Mouse (Mus musculus): ENCODE data around the gene Coq7. TPM values are rescaled to one million over a fixed set of nuclear protein-coding genes. Genes with fewer than 3 reads are reported as not detected.

Coq7 gene
- polyA plus RNA-seq (2015; fragmentation: Nextera tagmentation; extraction: Ambion mirVana), result 53.1 and 53.4 TPM in 2 replicates

DNA sequence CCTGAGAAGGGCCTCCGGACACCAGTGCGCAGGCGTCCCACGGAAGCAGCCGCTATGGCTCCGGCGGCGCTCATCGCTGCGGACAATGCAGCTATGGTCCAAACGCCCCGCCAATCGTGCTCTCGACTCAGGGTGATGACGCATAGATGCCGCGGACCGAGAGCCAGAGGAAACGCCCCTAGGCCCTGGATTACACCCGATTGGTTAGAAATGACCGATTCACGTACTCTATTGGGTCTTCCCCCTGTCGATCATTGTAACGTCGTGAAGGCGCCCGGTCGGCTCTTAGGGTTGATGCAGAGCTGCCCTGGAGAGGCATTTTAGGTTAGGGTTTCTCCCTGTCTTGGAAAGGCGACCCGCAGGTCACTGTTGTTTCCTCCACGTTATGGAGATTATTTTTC is at the start of gene Coq7:
TSS of gene Coq7 (minus strand) at position 179 of the 401 bp plus-strand sequence.
- Histone ChIP-seq H3K36me3 (replicated peaks; ENCODE audit: insufficient read depth, low read length) (no peaks in the 10 kb centered on the region), H3K9ac (replicated peaks) (peak within 1 kb of the TSS; percentile 79), H3K27ac (ENCODE audit: low read depth) (peak within 1 kb of the TSS; percentile 98), H3K9me3 (ENCODE audit: low read length) (no peaks in the 10 kb centered on the region), H3K27me3 (ENCODE audit: insufficient read depth, low read length) (no peaks in the 10 kb centered on the region), H3K4me3 (ENCODE audit: low read depth, low read length) (peak within 1 kb of the TSS; percentile 85), H3K4me2 (ENCODE audit: low read depth, low read length) (peak within 1 kb of the TSS; percentile 81), H3K4me1 (ENCODE audit: insufficient read depth) (peaks cover 4% of the 10 kb centered on the region; the same call in 1 of the 2 replicates)
- WGBS (ENCODE audit: insufficient replicate concordance), result under 1% methylated on average over 31 of the region's 31 CpGs
- TF ChIP-seq EP300 (IDR thresholded peaks at IDR 0.05; ENCODE audit: low read depth), result peak; percentile 79
- TF ChIP-seq CTCF (IDR thresholded peaks at IDR 0.05; ENCODE audit: low read depth), result no peak
- peak; percentile 96 for DNase-seq
- ATAC-seq, result peak; percentile 99

- H3K9ac ChIP-seq (replicated peaks), result no peak overlapping the region
- no peak for DNase-seq
- H3K27ac ChIP-seq (ENCODE audit: low read depth), result no peak overlapping the region
- TF ChIP-seq CTCF (IDR thresholded peaks at IDR 0.05; ENCODE audit: low read depth) (no peak), EP300 (IDR thresholded peaks at IDR 0.05; ENCODE audit: low read depth) (no peak)
- no peak for ATAC-seq
- H3K27me3 ChIP-seq (ENCODE audit: insufficient read depth, low read length), result no peaks in the 10 kb centered on the region
- peaks cover 6% of the 10 kb centered on the region; the same call in 1 of the 2 replicates for H3K4me1 ChIP-seq (ENCODE audit: insufficient read depth)
- 58% methylated on average over 2 of the region's 2 CpGs for WGBS (ENCODE audit: insufficient replicate concordance)
- no peaks in the 10 kb centered on the region for H3K9me3 ChIP-seq (ENCODE audit: low read length)
- no peak overlapping the region for H3K4me2 ChIP-seq (ENCODE audit: low read depth, low read length)
- no peak overlapping the region for H3K4me3 ChIP-seq (ENCODE audit: low read depth, low read length)
- H3K36me3 ChIP-seq (replicated peaks; ENCODE audit: insufficient read depth, low read length), result no peaks in the 10 kb centered on the region
Measured at GRCm38 (mm10) chr7:118579938-118580337, 46.8 kb upstream of the Coq7 start.

DNA sequence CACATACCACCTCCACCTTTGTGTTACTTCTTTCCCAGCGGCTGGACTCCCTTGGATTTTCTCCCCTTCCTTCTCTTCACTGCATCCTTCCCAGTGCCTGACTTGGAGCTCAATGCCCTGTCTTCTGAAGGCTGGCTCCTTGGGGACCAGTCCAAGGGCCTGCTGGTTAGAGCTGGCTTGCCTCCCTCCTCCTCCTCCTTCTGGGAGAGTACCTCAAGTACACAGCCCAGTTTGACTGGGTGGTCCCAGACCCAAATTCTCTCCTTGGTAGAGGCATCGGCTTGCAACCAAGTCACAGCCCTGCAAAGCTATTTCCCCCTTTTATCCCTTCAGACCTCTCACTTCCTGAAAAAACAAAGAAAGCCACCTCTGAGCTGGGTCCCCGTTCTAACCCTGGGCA is 45.1 kb upstream of the Coq7 start:
- no peak overlapping the region for H3K4me2 ChIP-seq (ENCODE audit: low read depth, low read length)
- H3K4me1 ChIP-seq (ENCODE audit: insufficient read depth), result no peaks in the 10 kb centered on the region
- TF ChIP-seq EP300 (IDR thresholded peaks at IDR 0.05; ENCODE audit: low read depth), result no peak
- no peak for TF ChIP-seq CTCF (IDR thresholded peaks at IDR 0.05; ENCODE audit: low read depth)
- no peak overlapping the region for H3K4me3 ChIP-seq (ENCODE audit: low read depth, low read length)
- H3K27me3 ChIP-seq (ENCODE audit: insufficient read depth, low read length), result no peaks in the 10 kb centered on the region
- H3K36me3 ChIP-seq (replicated peaks; ENCODE audit: insufficient read depth, low read length), result no peaks in the 10 kb centered on the region
- no peak overlapping the region for H3K9ac ChIP-seq (replicated peaks)
- H3K9me3 ChIP-seq (ENCODE audit: low read length), result no peaks in the 10 kb centered on the region
- 45% methylated on average over 3 of the region's 3 CpGs for WGBS (ENCODE audit: insufficient replicate concordance)
- DNase-seq (no peak), ATAC-seq (no peak)
- no peak overlapping the region for H3K27ac ChIP-seq (ENCODE audit: low read depth)

DNA sequence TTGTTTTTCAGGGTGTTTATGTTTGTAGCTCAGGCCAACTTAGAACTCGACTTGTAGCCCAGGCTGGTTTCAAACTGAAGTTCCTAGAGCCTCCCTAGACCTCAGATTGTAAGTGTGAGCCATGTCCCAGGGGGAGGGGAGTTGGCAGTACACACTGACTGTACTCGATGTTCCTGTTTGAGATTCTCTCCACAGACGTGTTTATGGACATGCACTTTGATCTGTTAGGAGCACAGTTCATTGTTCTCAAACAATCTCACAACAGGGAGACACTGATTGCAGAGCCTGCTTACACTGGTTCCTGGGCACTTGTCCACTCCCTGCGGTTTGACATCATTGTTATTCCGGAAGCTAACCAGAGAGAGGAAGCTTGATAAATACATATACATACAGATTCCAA is 38.9 kb upstream of the Coq7 start:
- no peaks in the 10 kb centered on the region for H3K27me3 ChIP-seq (ENCODE audit: insufficient read depth, low read length)
- no peak overlapping the region for H3K9ac ChIP-seq (replicated peaks)
- H3K9me3 ChIP-seq (ENCODE audit: low read length), result no peaks in the 10 kb centered on the region; the same call in 1 of the 2 replicates
- peak; percentile 92 for ATAC-seq
- 41% methylated on average over 5 of the region's 5 CpGs for WGBS (ENCODE audit: insufficient replicate concordance)
- DNase-seq, result peak; percentile 47
- H3K4me3 ChIP-seq (ENCODE audit: low read depth, low read length), result no peak overlapping the region
- no peak overlapping the region for H3K27ac ChIP-seq (ENCODE audit: low read depth)
- H3K4me1 ChIP-seq (ENCODE audit: insufficient read depth), result no peaks in the 10 kb centered on the region
- no peaks in the 10 kb centered on the region for H3K36me3 ChIP-seq (replicated peaks; ENCODE audit: insufficient read depth, low read length)
- TF ChIP-seq EP300 (IDR thresholded peaks at IDR 0.05; ENCODE audit: low read depth) (peak; percentile 61; the same call in 1 of the 2 replicates), CTCF (IDR thresholded peaks at IDR 0.05; ENCODE audit: low read depth) (no peak)
- H3K4me2 ChIP-seq (ENCODE audit: low read depth, low read length), result no peak overlapping the region

DNA sequence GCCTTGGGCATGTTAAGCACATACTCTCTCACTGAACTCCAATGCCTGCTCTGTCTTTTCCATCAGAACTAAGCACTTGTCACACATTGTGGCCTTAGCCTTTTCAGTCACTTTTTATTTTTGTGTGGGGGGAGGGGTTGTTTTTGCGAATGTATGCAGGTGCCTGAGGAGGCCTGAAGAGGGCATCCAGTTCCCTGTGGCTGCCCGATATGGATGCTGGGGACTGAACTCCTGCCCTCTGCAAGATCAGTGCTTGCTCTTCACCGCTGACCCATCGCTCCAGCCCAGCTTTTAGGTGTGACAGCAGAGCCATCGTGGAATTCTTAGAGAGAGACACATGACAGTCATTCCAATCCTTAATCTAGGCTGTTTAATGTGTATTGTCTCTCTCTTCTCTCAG is 38.2 kb upstream of the Coq7 start:
- H3K4me3 ChIP-seq (ENCODE audit: low read depth, low read length), result no peak overlapping the region
- 50% methylated on average over 5 of the region's 5 CpGs for WGBS (ENCODE audit: insufficient replicate concordance)
- H3K36me3 ChIP-seq (replicated peaks; ENCODE audit: insufficient read depth, low read length), result no peaks in the 10 kb centered on the region
- no peak overlapping the region for H3K27ac ChIP-seq (ENCODE audit: low read depth)
- DNase-seq (no peak), ATAC-seq (peak; percentile 73)
- H3K27me3 ChIP-seq (ENCODE audit: insufficient read depth, low read length), result no peaks in the 10 kb centered on the region
- TF ChIP-seq CTCF (IDR thresholded peaks at IDR 0.05; ENCODE audit: low read depth) (peak; percentile 19; the same call in 1 of the 2 replicates), EP300 (IDR thresholded peaks at IDR 0.05; ENCODE audit: low read depth) (no peak)
- no peaks in the 10 kb centered on the region for H3K4me1 ChIP-seq (ENCODE audit: insufficient read depth)
- no peak overlapping the region for H3K9ac ChIP-seq (replicated peaks)
- H3K4me2 ChIP-seq (ENCODE audit: low read depth, low read length), result no peak overlapping the region
- no peaks in the 10 kb centered on the region; the same call in 1 of the 2 replicates for H3K9me3 ChIP-seq (ENCODE audit: low read length)

DNA sequence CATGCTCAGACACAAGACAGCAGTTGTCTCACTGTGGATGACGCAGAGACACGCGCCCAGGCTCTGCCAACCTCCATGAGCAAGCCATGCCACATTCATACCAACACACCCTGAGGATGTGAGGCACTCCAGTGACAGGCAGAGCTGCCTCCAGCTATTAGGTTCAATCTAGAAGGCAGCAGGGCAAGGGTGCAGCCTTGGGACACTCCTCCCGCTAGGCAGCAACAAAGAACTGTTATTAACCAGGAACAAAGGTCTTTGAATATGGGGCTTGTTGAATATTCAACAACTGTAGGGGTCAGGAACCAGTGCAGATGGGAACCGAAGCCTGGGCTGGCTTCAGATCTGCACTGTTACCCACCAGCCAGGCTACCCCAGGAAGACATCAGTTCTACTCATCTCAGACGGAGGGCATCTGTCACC is 36.0 kb upstream of the Coq7 start:
- no peak for DNase-seq
- Histone ChIP-seq H3K27me3 (ENCODE audit: insufficient read depth, low read length) (no peaks in the 10 kb centered on the region), H3K4me2 (ENCODE audit: low read depth, low read length) (no peak overlapping the region), H3K4me3 (ENCODE audit: low read depth, low read length) (no peak overlapping the region), H3K4me1 (ENCODE audit: insufficient read depth) (no peaks in the 10 kb centered on the region), H3K9me3 (ENCODE audit: low read length) (no peaks in the 10 kb centered on the region; the same call in 1 of the 2 replicates), H3K27ac (ENCODE audit: low read depth) (no peak overlapping the region), H3K36me3 (replicated peaks; ENCODE audit: insufficient read depth, low read length) (no peaks in the 10 kb centered on the region), H3K9ac (replicated peaks) (no peak overlapping the region)
- no peak for TF ChIP-seq EP300 (IDR thresholded peaks at IDR 0.05; ENCODE audit: low read depth)
- no peak for TF ChIP-seq CTCF (IDR thresholded peaks at IDR 0.05; ENCODE audit: low read depth)
- ATAC-seq, result no peak
- WGBS (ENCODE audit: insufficient replicate concordance), result 84% methylated on average over 6 of the region's 6 CpGs
